Mouse (Mus musculus) testis, adult 2 months (tissue): ENCODE data around the gene Tpcn2. TPM values are rescaled to one million over a fixed set of nuclear protein-coding genes. Genes with fewer than 3 reads are reported as not detected.
A peak's percentile ranks its signal among the peaks of the same experiment; 100 is the strongest.

Experiments
- H3K27ac ChIP-seq: fragments of 200-500 bp; 2 replicates; pipeline ENCODE4 v1.5.1; 2012; ENCODE audit warnings: low read depth, low read length; ENCODE audit not compliant: control insufficient read depth, insufficient read depth
- H3K27me3 ChIP-seq: fragments of 200-500 bp; 2 replicates; pipeline ENCODE4 v1.6.1; 2012; ENCODE audit warnings: mild to moderate bottlenecking, low read length, moderate library complexity; ENCODE audit not compliant: control insufficient read depth, insufficient read depth
- H3K36me3 ChIP-seq: fragments of 200-500 bp; 2 replicates; pipeline ENCODE4 v1.6.1; 2012; ENCODE audit warnings: mild to moderate bottlenecking, low read length; ENCODE audit not compliant: control insufficient read depth, insufficient read depth
- H3K4me1 ChIP-seq: fragments of 200-500 bp; 2 replicates; pipeline ENCODE4 v1.6.1; 2012; ENCODE audit warnings: low read length; ENCODE audit not compliant: control insufficient read depth, insufficient read depth
- H3K4me3 ChIP-seq: fragments of 200-500 bp; 2 replicates; pipeline ENCODE4 v1.5.1; 2012; ENCODE audit warnings: low read depth, mild to moderate bottlenecking, low read length, moderate library complexity, mixed read lengths; ENCODE audit not compliant: control insufficient read depth
- CTCF ChIP-seq: fragments of 200-500 bp; IDR thresholded peaks from 2 replicates; pipeline ENCODE4 v1.5.1; 2012; ENCODE audit warnings: low read depth, mild to moderate bottlenecking, inconsistent platforms, low read length, moderate library complexity; ENCODE audit not compliant: control insufficient read depth, insufficient read depth, insufficient replicate concordance
- POLR2A ChIP-seq: fragments of 200-500 bp; IDR thresholded peaks from 2 replicates; pipeline ENCODE4 v1.6.1; 2012; ENCODE audit warnings: low read depth, mild to moderate bottlenecking, inconsistent platforms, low read length, moderate library complexity; ENCODE audit not compliant: control insufficient read depth
- polyA plus RNA-seq: library from polyadenylated mRNA; depleted of rRNA; stranded (reverse); fragments of >200 nt; gene quantifications from 2 replicates; pipeline ENCODE4 v1.2.3, GENCODE M21; 2012

Gene Tpcn2
- polyA plus RNA-seq, 1 experiment = 16.8 TPM

GRCm38 (mm10) chr7:145210477-145211070 is 73.2 kb downstream of the Tpcn2 start:
- no peak for TF ChIP-seq POLR2A
- TF ChIP-seq CTCF = no peak
- Histone ChIP-seq H3K27me3 (no peaks in the 10 kb centered on the region), H3K4me3 (no peak overlapping the region), H3K36me3 (no peaks in the 10 kb centered on the region), H3K27ac (no peak overlapping the region), H3K4me1 (peaks cover 9% of the 10 kb centered on the region)

GRCm38 (mm10) chr7:145208006-145208405 is 75.8 kb downstream of the Tpcn2 start, which contains the start of gene 1810010D01Rik:
TSS of gene 1810010D01Rik (minus strand) at chr7:145208119.
- H3K27me3 ChIP-seq = no peaks in the 10 kb centered on the region
- H3K27ac ChIP-seq = no peak within 1 kb of the TSS
- H3K36me3 ChIP-seq = no peaks in the 10 kb centered on the region
- no peak for TF ChIP-seq CTCF
- no peak for TF ChIP-seq POLR2A
- no peak within 1 kb of the TSS for H3K4me3 ChIP-seq
- peaks cover 10% of the 10 kb centered on the region for H3K4me1 ChIP-seq

- peaks cover 10% of the 10 kb centered on the region for H3K4me1 ChIP-seq
- H3K4me3 ChIP-seq = no peak overlapping the region
- H3K27ac ChIP-seq = no peak overlapping the region
Observed at GRCm38 (mm10) chr7:145206801-145207200, 77.0 kb downstream of the Tpcn2 start.

GRCm38 (mm10) chr7:145206056-145206610 is 77.7 kb downstream of the Tpcn2 start:
- no peaks in the 10 kb centered on the region for H3K27me3 ChIP-seq
- no peak overlapping the region for H3K4me3 ChIP-seq
- no peaks in the 10 kb centered on the region for H3K36me3 ChIP-seq
- H3K27ac ChIP-seq = no peak overlapping the region
- peaks cover 10% of the 10 kb centered on the region for H3K4me1 ChIP-seq
- TF ChIP-seq POLR2A (0 out of 2 replicates have a peak, but pooled peaks have one; percentile 10), CTCF (no peak)

More at GRCm38 (mm10) chr7:145206801-145207200, 77.0 kb downstream of the Tpcn2 start:
- TF ChIP-seq POLR2A = no peak; the same call in 1 of the 2 replicates
- TF ChIP-seq CTCF = no peak
- no peaks in the 10 kb centered on the region for H3K27me3 ChIP-seq
- H3K36me3 ChIP-seq = no peaks in the 10 kb centered on the region

- no peak for TF ChIP-seq POLR2A
- TF ChIP-seq CTCF = no peak
- H3K27ac ChIP-seq = no peak overlapping the region
- H3K4me1 ChIP-seq = peaks cover 10% of the 10 kb centered on the region
- no peaks in the 10 kb centered on the region for H3K27me3 ChIP-seq
- no peaks in the 10 kb centered on the region for H3K36me3 ChIP-seq
- H3K4me3 ChIP-seq = no peak overlapping the region
Observed at GRCm38 (mm10) chr7:145205363-145205902, 78.4 kb downstream of the Tpcn2 start.

- no peak overlapping the region for H3K27ac ChIP-seq
Observed at GRCm38 (mm10) chr7:145199711-145200110, 84.1 kb downstream of the Tpcn2 start.

GRCm38 (mm10) chr7:145198223-145198714 is 85.5 kb downstream of the Tpcn2 start:
- H3K4me1 ChIP-seq = no peaks in the 10 kb centered on the region
- H3K27ac ChIP-seq = no peak overlapping the region
- TF ChIP-seq POLR2A = no peak
- TF ChIP-seq CTCF = no peak
- H3K36me3 ChIP-seq = no peaks in the 10 kb centered on the region
- H3K27me3 ChIP-seq = no peaks in the 10 kb centered on the region
- H3K4me3 ChIP-seq = no peak overlapping the region

More at GRCm38 (mm10) chr7:145199711-145200110, 84.1 kb downstream of the Tpcn2 start:
- no peaks in the 10 kb centered on the region for H3K27me3 ChIP-seq
- H3K4me3 ChIP-seq = no peak overlapping the region
- H3K4me1 ChIP-seq = no peaks in the 10 kb centered on the region
- no peaks in the 10 kb centered on the region for H3K36me3 ChIP-seq
- no peak for TF ChIP-seq POLR2A
